Mouse (Mus musculus) E14TG2a.4 (cell line): ENCODE results near the gene Eme2.

Source experiments
- H3K27me3 ChIP-seq: 2 replicates; pipeline ENCODE4 v1.6.1; 2014; ENCODE audit warnings: low read length, control low read depth; ENCODE audit not compliant: insufficient read depth
- H3K36me3 ChIP-seq: 2 replicates; pipeline ENCODE4 v1.6.1; 2014; ENCODE audit warnings: low read length, control low read depth; ENCODE audit not compliant: insufficient read depth
- H3K4me1 ChIP-seq: replicated peaks from 2 replicates; pipeline ENCODE4 v1.6.1; 2014; ENCODE audit warnings: low read depth, low read length, control low read depth
- H3K4me3 ChIP-seq: replicated peaks from 2 replicates; pipeline ENCODE4 v1.5.1; 2014; ENCODE audit warnings: mild to moderate bottlenecking, low read length
- H3K9me3 ChIP-seq: 2 replicates; pipeline ENCODE4 v1.6.1; 2014; ENCODE audit warnings: low read length, control low read depth
- CTCF ChIP-seq: conservative IDR thresholded peaks from 2 replicates; pipeline ENCODE4 v1.5.1; 2014; ENCODE audit warnings: low read length
- NANOG ChIP-seq: IDR thresholded peaks from 2 replicates; pipeline ENCODE4 v1.6.1; 2014; ENCODE audit warnings: borderline replicate concordance, low read length, mixed read lengths
- POU5F1 ChIP-seq: IDR thresholded peaks from 2 replicates; pipeline ENCODE4 v1.6.1; 2014; ENCODE audit warnings: low read length, borderline replicate concordance

Gene Eme2

GRCm38 (mm10) chr17:24932431-24932830 is 37.5 kb upstream of the Eme2 start:
- Histone ChIP-seq H3K4me3 (no peak overlapping the region), H3K9me3 (no peaks in the 10 kb centered on the region), H3K4me1 (peaks cover 29% of the 10 kb centered on the region), H3K36me3 (peaks cover 41% of the 10 kb centered on the region), H3K27me3 (no peaks in the 10 kb centered on the region)
- TF ChIP-seq CTCF, result no peak
- no peak for TF ChIP-seq POU5F1
- no peak for TF ChIP-seq NANOG

- Histone ChIP-seq H3K36me3 (peaks cover 57% of the 10 kb centered on the region), H3K4me3 (no peak overlapping the region), H3K4me1 (peaks cover 14% of the 10 kb centered on the region), H3K27me3 (no peaks in the 10 kb centered on the region), H3K9me3 (no peaks in the 10 kb centered on the region)
- TF ChIP-seq NANOG (no peak), CTCF (no peak), POU5F1 (no peak)
Observed at GRCm38 (mm10) chr17:24929506-24929905, 34.6 kb upstream of the Eme2 start.

- peaks cover 91% of the 10 kb centered on the region for H3K36me3 ChIP-seq
- H3K9me3 ChIP-seq, result no peaks in the 10 kb centered on the region
- no peaks in the 10 kb centered on the region for H3K27me3 ChIP-seq
- no peak overlapping the region for H3K4me3 ChIP-seq
- no peaks in the 10 kb centered on the region for H3K4me1 ChIP-seq
- TF ChIP-seq NANOG (no peak), CTCF (no peak), POU5F1 (no peak)
Observed at GRCm38 (mm10) chr17:24923246-24923645, 28.4 kb upstream of the Eme2 start.

DNA sequence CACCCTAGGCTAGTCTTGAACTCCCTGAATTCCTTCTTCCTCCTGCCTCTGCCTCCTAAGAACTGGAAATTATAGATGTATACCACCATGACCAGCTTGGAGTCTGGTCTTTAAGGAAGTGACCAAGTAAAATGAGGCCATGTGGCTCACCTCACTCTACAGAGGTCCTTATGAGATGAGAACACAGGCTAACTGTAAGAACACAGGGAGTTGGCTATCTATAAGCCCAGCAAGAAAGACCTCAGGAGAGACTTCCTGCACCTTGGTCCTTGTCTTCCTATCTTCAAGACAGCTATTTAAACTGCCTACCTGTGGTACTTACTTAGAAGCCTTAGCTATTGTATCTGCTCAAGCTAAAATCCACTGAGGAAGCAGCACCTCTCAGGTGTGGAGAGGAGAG is 19.1 kb upstream of the Eme2 start:
- H3K4me1 ChIP-seq, result peaks cover 7% of the 10 kb centered on the region; the same call in 1 of the 2 replicates
- H3K27me3 ChIP-seq, result no peaks in the 10 kb centered on the region
- H3K4me3 ChIP-seq, result no peak overlapping the region
- peaks cover 98% of the 10 kb centered on the region for H3K36me3 ChIP-seq
- H3K9me3 ChIP-seq, result no peaks in the 10 kb centered on the region
- no peak for TF ChIP-seq NANOG
- TF ChIP-seq CTCF, result no peak
- no peak for TF ChIP-seq POU5F1

DNA sequence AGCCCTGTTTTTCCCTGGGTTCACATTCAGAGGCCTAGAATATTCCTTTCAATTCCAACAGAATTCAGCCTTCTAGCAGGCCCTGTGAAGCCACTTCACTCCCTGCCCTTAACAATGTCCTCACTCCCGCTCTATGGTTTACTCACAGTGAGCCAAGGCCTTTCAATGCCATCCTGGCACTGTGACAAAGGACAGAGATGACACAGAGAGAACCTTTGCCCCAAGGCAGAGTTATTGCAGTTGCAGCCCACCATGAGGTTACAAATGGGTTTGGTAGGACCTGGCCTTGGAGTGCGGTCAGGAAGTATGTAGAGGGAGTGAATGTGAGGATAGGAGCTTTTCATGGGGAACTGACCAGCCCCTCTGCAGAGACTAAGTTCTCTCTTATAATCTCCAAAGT is 12.7 kb upstream of the Eme2 start:
- TF ChIP-seq NANOG (no peak), CTCF (no peak), POU5F1 (no peak)
- Histone ChIP-seq H3K4me1 (peaks cover 18% of the 10 kb centered on the region), H3K9me3 (no peaks in the 10 kb centered on the region), H3K27me3 (no peaks in the 10 kb centered on the region), H3K4me3 (no peak overlapping the region), H3K36me3 (peaks cover 99% of the 10 kb centered on the region)

- Histone ChIP-seq H3K9me3 (no peaks in the 10 kb centered on the region), H3K4me1 (peaks cover 22% of the 10 kb centered on the region), H3K4me3 (no peak overlapping the region), H3K27me3 (no peaks in the 10 kb centered on the region), H3K36me3 (peaks cover 99% of the 10 kb centered on the region)
- TF ChIP-seq POU5F1, result no peak
- no peak for TF ChIP-seq CTCF
- TF ChIP-seq NANOG, result no peak
Observed at GRCm38 (mm10) chr17:24903767-24904166, 8.9 kb upstream of the Eme2 start.

- H3K9me3 ChIP-seq, result no peaks in the 10 kb centered on the region
- peaks cover 99% of the 10 kb centered on the region for H3K36me3 ChIP-seq
- no peak overlapping the region for H3K4me3 ChIP-seq
- H3K4me1 ChIP-seq, result peaks cover 31% of the 10 kb centered on the region
- H3K27me3 ChIP-seq, result no peaks in the 10 kb centered on the region
- peak; percentile 73 for TF ChIP-seq CTCF
- TF ChIP-seq POU5F1, result no peak
- no peak for TF ChIP-seq NANOG
Observed at GRCm38 (mm10) chr17:24902671-24903474, 8.0 kb upstream of the Eme2 start.

DNA sequence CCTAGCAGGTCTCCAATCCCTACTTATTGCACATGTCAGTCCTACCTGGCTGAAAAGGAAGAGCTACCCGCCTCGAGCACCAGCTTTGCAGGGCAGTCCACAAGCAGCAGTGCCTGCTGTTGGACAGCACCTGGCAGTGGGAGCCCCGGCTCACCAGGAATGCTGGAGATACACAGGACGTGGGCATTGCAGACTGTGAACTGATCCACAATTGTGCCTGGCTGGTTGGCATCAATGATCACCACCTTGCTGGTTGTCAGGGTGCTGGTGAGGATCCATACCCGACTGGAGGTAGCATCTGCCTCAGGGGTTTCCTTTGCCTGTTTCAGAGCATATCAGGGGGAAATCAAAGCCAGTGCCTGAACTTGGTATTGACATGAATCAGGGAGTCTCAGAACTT is 7.2 kb upstream of the Eme2 start:
- H3K9me3 ChIP-seq, result no peaks in the 10 kb centered on the region
- H3K4me1 ChIP-seq, result peaks cover 39% of the 10 kb centered on the region
- TF ChIP-seq NANOG (no peak), POU5F1 (no peak), CTCF (no peak)

DNA sequence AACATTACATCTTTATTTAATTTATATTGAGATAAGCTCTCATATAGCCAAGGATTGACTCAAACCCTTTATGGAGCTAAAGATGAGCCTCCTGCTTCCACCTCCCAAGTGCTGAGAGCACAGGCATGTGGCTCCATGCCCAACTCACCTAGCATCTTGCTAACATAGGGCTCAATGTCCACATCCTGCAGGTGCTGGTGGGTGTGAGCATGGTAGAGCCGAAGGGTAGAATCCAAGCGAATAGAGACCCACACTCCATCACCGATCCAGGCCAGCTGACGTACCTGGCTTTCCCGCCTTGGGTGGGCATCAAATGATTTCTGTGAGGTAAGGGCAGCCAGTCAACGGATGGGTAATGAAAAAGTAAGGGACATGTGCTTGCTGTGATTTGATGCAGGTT is 5.1 kb upstream of the Eme2 start:
- TF ChIP-seq POU5F1 (no peak), CTCF (no peak), NANOG (no peak)
- Histone ChIP-seq H3K9me3 (no peaks in the 10 kb centered on the region), H3K27me3 (no peaks in the 10 kb centered on the region), H3K4me3 (no peak overlapping the region), H3K36me3 (peaks cover 90% of the 10 kb centered on the region), H3K4me1 (peaks cover 53% of the 10 kb centered on the region)

More for the DNA sequence above, 7.2 kb upstream of the Eme2 start:
- Histone ChIP-seq H3K4me3 (no peak overlapping the region), H3K36me3 (peaks cover 99% of the 10 kb centered on the region), H3K27me3 (no peaks in the 10 kb centered on the region)
